Mouse (Mus musculus): ENCODE data around the gene Rrp12. TPM values are rescaled to one million over a fixed set of nuclear protein-coding genes. Genes with fewer than 3 reads are reported as not detected.
"Not testable (repeated sequence)": the region's sequence is repeated elsewhere in the genome, so short reads cannot be mapped to it uniquely, and the experiment has no call there.

The Rrp12 gene
- polyA plus RNA-seq, 1 experiment from 2014 or later: 22.8 TPM

- not testable (repeated sequence) for H3K27ac ChIP-seq (replicated peaks); H3K9ac ChIP-seq (replicated peaks); ATAC-seq (ENCODE audit: low FRiP score, low read depth); H3K4me3 ChIP-seq; H3K27me3 ChIP-seq; H3K9me3 ChIP-seq
- Histone ChIP-seq H3K4me1 (peaks cover 18% of the 10 kb centered on the region), H3K4me2 (replicated peaks) (peak overlapping the region; percentile 90; the same call in 1 of the 2 replicates), H3K36me3 (peaks cover 32% of the 10 kb centered on the region)
Measured at GRCm38 (mm10) chr19:41914592-41914882, 18.6 kb upstream of the Rrp12 start.

DNA sequence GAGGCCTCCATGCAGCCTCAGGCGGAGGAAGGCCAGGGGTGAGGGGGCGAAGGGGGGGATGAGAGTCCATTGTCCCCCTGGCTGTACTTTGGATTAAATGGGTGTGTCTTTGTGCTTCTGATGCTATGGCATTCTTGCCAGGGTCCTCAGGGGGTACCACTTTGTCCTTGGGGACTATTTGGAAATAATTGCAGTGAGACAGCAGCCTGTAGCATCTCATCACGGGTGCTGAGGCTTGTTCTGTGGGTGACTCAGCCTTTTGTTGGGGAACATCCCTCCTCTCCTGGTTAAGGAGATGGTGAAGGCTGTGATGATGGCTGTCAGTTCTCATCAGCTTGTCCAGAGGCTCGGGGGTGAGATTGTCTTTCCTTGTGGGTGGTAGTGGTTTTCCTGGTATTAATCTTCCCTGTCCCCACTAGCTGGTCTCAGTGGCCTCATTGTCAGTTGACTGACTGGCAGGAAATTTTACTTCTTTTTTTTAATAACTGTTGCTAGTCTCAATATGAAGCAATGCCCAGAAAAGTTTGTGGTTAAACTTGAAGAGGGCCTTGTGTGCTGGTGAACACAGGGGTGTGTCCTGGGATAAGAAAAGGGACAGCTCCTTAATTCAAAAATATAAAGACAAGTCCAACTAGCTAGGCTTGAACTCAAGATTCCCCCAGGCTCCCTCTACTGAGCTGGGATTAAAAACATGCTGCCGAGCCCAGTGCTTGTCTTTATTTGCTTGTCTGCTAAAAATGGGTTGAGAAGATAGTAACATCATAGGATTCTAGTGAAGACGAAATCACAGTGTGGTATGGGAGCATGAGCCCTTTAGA is 18.0 kb upstream of the Rrp12 start:
- Histone ChIP-seq H3K9ac (replicated peaks) (peak overlapping the region; percentile 88), H3K9me3 (no peaks in the 10 kb centered on the region), H3K36me3 (peaks cover 27% of the 10 kb centered on the region), H3K4me1 (peaks cover 18% of the 10 kb centered on the region), H3K27me3 (no peaks in the 10 kb centered on the region), H3K4me3 (peak overlapping the region; percentile 92), H3K27ac (replicated peaks) (peak overlapping the region; percentile 26; the same call in 1 of the 2 replicates), H3K4me2 (replicated peaks) (peak overlapping the region; percentile 90)
- 38% methylated on average over 6 of the region's 6 CpGs for WGBS
- ATAC-seq (ENCODE audit: low FRiP score, low read depth): no peak

GRCm38 (mm10) chr19:41912121-41913080 is 16.4 kb upstream of the Rrp12 start:
- ATAC-seq (ENCODE audit: low FRiP score, low read depth): peak; percentile 82
- peaks cover 21% of the 10 kb centered on the region for H3K36me3 ChIP-seq
- peak overlapping the region; percentile 88 for H3K9ac ChIP-seq (replicated peaks)
- no peaks in the 10 kb centered on the region for H3K27me3 ChIP-seq
- peak overlapping the region; percentile 80 for H3K27ac ChIP-seq (replicated peaks)
- no peaks in the 10 kb centered on the region for H3K9me3 ChIP-seq
- H3K4me1 ChIP-seq: peaks cover 18% of the 10 kb centered on the region
- H3K4me3 ChIP-seq: peak overlapping the region; percentile 92
- under 1% methylated on average over 51 of the region's 53 CpGs for WGBS
- H3K4me2 ChIP-seq (replicated peaks): peak overlapping the region; percentile 90

DNA sequence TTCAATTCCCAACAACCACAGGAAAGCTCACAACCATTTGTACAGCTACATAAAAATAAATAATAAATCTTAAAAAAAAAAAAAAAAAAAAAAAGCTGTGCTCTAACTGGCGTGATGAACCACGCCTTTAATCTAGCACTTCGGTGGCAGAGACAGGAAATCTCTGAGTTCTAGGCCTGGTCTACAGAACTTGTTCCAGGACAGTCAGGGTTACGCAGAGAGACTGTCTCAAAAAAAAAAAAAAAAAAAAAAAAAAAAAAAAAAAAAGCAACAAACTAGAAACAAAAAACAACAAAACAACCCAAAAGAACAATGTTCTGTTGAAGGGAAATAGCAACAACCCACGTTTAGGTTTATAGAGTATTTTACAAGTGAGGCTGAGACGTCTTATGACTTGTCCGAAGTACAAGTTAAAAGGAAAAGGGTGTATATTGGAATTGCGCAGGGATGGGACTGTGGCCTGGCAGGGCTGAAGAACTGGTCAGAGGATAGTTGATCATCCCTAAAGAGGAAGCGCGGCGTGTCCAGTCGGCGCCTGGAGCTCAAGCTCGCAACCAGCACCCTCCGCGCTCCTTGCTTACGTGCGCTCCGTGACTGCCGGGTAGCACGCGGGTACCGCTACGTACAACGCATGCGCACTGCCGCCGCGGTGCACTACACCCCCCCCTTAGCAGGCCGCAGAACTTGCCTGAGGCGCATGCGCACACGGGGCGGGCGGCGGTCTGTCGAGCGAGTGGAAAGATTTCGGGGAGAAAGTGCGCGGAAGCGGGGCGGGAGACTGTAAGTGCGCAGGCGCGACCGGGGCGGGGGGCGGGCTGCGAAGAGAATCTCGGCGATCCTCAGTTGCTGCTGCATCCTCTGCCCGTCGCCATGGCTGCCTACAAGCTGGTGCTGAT is 15.5 kb upstream of the Rrp12 start, which contains the start of gene Pgam1:
TSS of gene Pgam1 (plus strand) at position 746 of the 896 bp plus-strand sequence.
- peak; percentile 94 for ATAC-seq (ENCODE audit: low FRiP score, low read depth)
- no peaks in the 10 kb centered on the region for H3K27me3 ChIP-seq
- H3K4me2 ChIP-seq (replicated peaks): peak within 1 kb of the TSS; percentile 90
- peaks cover 18% of the 10 kb centered on the region for H3K4me1 ChIP-seq
- peak within 1 kb of the TSS; percentile 87 for H3K27ac ChIP-seq (replicated peaks)
- H3K4me3 ChIP-seq: peak within 1 kb of the TSS; percentile 92
- peak within 1 kb of the TSS; percentile 88 for H3K9ac ChIP-seq (replicated peaks)
- no peaks in the 10 kb centered on the region for H3K9me3 ChIP-seq
- H3K36me3 ChIP-seq: peaks cover 11% of the 10 kb centered on the region
- 5% methylated on average over 54 of the region's 54 CpGs for WGBS

GRCm38 (mm10) chr19:41910396-41910795 is 14.4 kb upstream of the Rrp12 start:
- Histone ChIP-seq H3K27ac (replicated peaks) (no peak overlapping the region), H3K4me1 (peaks cover 18% of the 10 kb centered on the region), H3K36me3 (0 out of 2 replicates have a peak, but pooled peaks cover 3% of the 10 kb centered on the region), H3K4me2 (replicated peaks) (no peak overlapping the region), H3K27me3 (no peaks in the 10 kb centered on the region), H3K9ac (replicated peaks) (no peak overlapping the region), H3K4me3 (no peak overlapping the region), H3K9me3 (no peaks in the 10 kb centered on the region)
- WGBS: 91% methylated on average over 2 of the region's 2 CpGs
- no peak for ATAC-seq (ENCODE audit: low FRiP score, low read depth)

- H3K4me3 ChIP-seq: no peak overlapping the region
- ATAC-seq (ENCODE audit: low FRiP score, low read depth): no peak
- H3K27ac ChIP-seq (replicated peaks): no peak overlapping the region
- no peaks in the 10 kb centered on the region for H3K9me3 ChIP-seq
- WGBS: 93% methylated on average over 3 of the region's 3 CpGs
- H3K4me2 ChIP-seq (replicated peaks): no peak overlapping the region
- H3K4me1 ChIP-seq: peaks cover 12% of the 10 kb centered on the region
- no peaks in the 10 kb centered on the region for H3K27me3 ChIP-seq
- H3K36me3 ChIP-seq: no peaks in the 10 kb centered on the region
- H3K9ac ChIP-seq (replicated peaks): no peak overlapping the region
Measured at GRCm38 (mm10) chr19:41908736-41909135, 12.8 kb upstream of the Rrp12 start.

DNA sequence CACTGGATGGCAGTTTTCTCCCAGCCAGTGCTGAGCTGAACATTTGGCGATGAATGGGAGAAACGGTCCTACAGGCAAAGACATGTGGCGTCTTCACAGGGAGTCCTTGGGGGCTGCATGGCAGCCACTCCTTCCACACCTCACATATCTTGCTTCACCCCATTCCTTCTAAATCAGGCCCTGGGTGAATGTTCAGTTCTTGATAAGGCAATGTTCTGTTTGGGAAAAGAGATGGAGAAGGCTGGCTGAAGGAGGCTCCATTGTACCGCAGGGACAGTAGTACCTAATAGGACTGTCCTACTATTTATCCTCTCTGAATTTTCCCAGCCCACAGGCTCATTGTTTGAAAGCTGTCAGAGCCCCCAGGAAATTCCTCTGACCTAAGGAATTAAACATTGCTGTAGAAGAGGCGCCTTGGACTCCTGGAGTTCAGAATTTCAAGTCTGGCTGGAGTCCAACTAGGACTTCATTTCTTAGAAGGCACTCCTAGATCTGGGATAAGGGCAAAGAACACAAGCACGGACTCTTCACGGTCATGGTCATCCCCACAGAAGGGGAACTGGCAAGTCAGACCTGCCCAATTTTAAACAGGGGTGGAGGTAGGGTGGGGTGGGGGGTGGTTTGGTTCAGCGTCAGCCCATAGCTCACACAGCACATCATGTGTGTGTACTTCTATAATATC is 11.2 kb upstream of the Rrp12 start:
- no peaks in the 10 kb centered on the region for H3K9me3 ChIP-seq
- H3K4me3 ChIP-seq: no peak overlapping the region
- no peaks in the 10 kb centered on the region for H3K4me1 ChIP-seq
- no peak overlapping the region for H3K27ac ChIP-seq (replicated peaks)
- 59% methylated on average over 8 of the region's 8 CpGs for WGBS
- no peaks in the 10 kb centered on the region for H3K36me3 ChIP-seq
- no peak overlapping the region for H3K4me2 ChIP-seq (replicated peaks)
- no peaks in the 10 kb centered on the region for H3K27me3 ChIP-seq
- ATAC-seq (ENCODE audit: low FRiP score, low read depth): no peak
- no peak overlapping the region for H3K9ac ChIP-seq (replicated peaks)

DNA sequence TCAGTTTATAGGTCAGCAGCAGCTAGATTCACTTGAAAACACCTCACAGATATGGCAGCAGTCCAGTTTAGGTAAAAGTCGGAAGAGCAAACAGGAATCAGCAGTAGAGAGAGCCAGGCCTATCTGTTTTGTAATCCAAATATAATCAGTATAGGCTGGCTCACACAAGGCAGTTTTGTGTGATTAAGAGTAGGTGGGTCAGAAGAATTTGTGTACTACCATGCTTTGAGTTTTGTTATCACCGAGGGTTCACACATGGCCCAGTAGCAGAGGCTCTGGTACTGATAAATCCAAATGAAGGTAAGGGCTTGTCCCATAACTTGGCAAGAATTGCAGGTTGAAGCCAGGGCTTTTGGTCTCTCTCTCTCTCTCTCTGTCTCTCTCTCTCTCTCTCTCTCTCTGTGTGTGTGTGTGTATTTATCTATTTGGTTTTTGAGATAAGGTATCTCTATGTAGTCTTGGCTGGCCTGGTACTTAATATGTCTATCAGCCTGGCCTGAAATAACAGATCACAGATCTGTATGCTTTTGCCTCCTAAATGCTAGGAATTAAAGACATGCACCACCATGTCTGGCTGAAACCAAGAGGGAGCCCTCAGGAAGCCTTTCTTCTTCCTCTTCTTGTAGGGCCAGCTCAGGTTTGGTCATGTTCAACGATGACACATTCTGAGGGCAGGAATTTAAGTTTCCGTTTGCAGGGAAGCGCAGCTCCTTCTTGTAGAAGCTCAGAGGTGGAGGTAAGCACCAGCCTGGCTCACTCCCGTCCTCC is 10.5 kb upstream of the Rrp12 start:
- WGBS: 65% methylated on average over 6 of the region's 6 CpGs
- Histone ChIP-seq H3K4me3 (no peak overlapping the region), H3K4me2 (replicated peaks) (no peak overlapping the region), H3K4me1 (no peaks in the 10 kb centered on the region), H3K36me3 (no peaks in the 10 kb centered on the region), H3K9ac (replicated peaks) (no peak overlapping the region), H3K9me3 (no peaks in the 10 kb centered on the region), H3K27ac (replicated peaks) (no peak overlapping the region), H3K27me3 (no peaks in the 10 kb centered on the region)
- no peak for ATAC-seq (ENCODE audit: low FRiP score, low read depth)

DNA sequence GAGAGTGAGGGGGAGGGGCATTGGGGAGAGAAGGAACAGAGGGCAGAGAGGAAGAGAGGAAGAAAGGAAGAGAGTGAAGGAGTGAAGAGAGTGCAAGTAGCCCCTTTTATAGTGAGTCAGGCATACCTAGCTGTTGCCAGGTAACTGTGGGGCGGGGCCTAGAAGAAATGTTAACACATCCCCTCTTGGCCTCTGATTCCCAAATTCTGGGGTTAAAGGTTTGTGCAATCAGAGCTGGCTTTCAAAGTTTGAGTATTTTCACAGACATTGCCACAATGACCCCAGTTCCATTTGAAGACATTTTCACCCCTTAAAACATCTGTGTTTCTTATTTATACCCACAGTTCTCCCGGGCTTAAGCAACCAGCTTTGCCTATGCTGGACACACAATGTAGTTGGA is 9.3 kb upstream of the Rrp12 start:
- WGBS: 86% methylated on average over 2 of the region's 2 CpGs
- H3K27me3 ChIP-seq: no peaks in the 10 kb centered on the region
- H3K36me3 ChIP-seq: no peaks in the 10 kb centered on the region
- no peaks in the 10 kb centered on the region for H3K4me1 ChIP-seq
- H3K9me3 ChIP-seq: no peaks in the 10 kb centered on the region
- H3K4me2 ChIP-seq (replicated peaks): no peak overlapping the region
- no peak overlapping the region for H3K27ac ChIP-seq (replicated peaks)
- H3K9ac ChIP-seq (replicated peaks): no peak overlapping the region
- no peak for ATAC-seq (ENCODE audit: low FRiP score, low read depth)
- H3K4me3 ChIP-seq: no peak overlapping the region

DNA sequence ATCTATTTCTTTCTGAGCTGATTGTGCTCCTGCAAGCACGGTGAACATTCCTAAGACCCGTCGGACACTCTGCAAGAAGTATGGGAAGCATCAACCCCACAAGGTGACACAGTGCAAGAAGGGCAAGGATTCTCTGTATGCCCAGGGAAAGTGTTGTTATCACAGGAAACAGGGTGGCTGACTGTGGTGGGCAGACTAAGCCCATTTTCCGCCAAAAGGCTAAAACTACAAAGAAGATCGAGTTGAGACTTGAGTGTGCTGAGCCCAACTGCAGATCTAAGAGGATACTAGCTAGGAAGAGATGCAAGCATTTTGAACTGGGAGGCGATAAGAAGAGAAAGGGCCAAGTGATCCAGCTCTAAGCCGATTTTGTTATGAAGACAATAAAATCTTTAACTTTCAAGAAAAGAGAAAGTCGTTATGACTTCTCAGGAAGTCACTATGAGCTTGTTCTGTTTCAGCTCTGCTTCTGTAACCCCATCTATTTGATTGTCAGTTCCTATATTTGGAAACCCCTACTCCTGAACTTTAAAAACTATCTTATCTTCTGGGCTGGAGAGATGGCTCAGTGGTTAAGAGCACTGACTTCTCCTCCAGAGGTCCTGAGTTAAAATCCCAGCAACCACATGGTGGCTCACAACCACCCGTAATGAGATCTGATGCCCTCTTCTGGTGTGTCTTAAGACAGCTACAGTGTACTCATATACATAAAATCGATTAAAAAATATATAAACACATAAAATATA is 7.0 kb upstream of the Rrp12 start:
- no peaks in the 10 kb centered on the region for H3K9me3 ChIP-seq
- no peak overlapping the region for H3K4me2 ChIP-seq (replicated peaks)
- H3K9ac ChIP-seq (replicated peaks): no peak overlapping the region
- no peaks in the 10 kb centered on the region for H3K4me1 ChIP-seq
- no peaks in the 10 kb centered on the region for H3K27me3 ChIP-seq
- no peak overlapping the region for H3K27ac ChIP-seq (replicated peaks)
- no peaks in the 10 kb centered on the region for H3K36me3 ChIP-seq
- H3K4me3 ChIP-seq: no peak overlapping the region
- 86% methylated on average over 10 of the region's 10 CpGs for WGBS
- no peak for ATAC-seq (ENCODE audit: low FRiP score, low read depth)
